In the genomic region with DNA sequence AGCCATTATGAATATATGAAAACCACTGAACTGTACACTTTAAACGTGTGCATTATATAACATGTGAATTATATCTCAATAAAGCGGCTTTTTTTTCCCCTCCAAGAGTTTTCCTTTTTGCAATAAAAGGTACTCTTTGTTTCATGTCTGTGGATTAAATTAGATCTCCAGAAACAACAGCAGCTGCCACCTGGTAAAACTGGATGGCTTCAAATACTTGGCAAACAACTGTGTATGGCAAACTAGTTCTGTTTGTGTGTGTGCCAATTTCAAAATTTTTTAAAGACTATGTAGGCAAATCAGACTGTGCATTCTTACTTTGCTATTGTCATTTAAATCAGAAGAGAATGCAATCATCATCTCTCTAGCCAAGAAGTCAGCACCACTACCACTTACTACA, we compare ENCODE assay signal across 22 mouse cellular contexts. TPM values are rescaled to one million over a fixed set of nuclear protein-coding genes. Genes with fewer than 3 reads are reported as not detected.
DNase-seq lines count a peak whose midpoint lies in the region; ATAC-seq lines count a peak whose summit lies in the region.
"Had no signal": no experiment of that assay in that cellular context is flagged by ENCODE, and none has a peak within 500 bp of the region (broad histone marks: within the 10 kb centered on the region; RNA-seq: fewer than 3 reads in every experiment).

No protein-coding gene starts in this region.

- no peaks in the 10 kb centered on the region for H3K36me3 ChIP-seq in embryonic facial prominence, embryonic 14.5 days (ENCODE audit: control insufficient read depth, insufficient read depth, low read length)
- peaks cover 19% of the 10 kb centered on the region for H3K36me3 ChIP-seq in embryonic facial prominence, embryonic 10.5 days (replicated peaks)
- no peaks in the 10 kb centered on the region for H3K36me3 ChIP-seq in midbrain, embryonic 11.5 days (ENCODE audit: control insufficient read depth, insufficient read depth, low read length)
- H3K36me3 ChIP-seq: embryonic facial prominence, embryonic 15.5 days; heart, embryonic 15.5 days had no signal

- H3K4me3 ChIP-seq in embryonic facial prominence, embryonic 14.5 days (ENCODE audit: low read depth, low read length): no peak overlapping the region
- no peak overlapping the region for H3K4me3 ChIP-seq in embryonic facial prominence, embryonic 10.5 days
- H3K4me3 ChIP-seq in midbrain, embryonic 11.5 days (ENCODE audit: low read depth, low read length): no peak overlapping the region
- H3K4me3 ChIP-seq: embryonic facial prominence, embryonic 15.5 days; erythroblast, embryonic 14.5 days; heart, adult 2 months; heart, embryonic 15.5 days; hindbrain, embryonic 10.5 days had no signal

- no peak overlapping the region for H3K4me2 ChIP-seq in embryonic facial prominence, embryonic 14.5 days (ENCODE audit: low read depth, low read length)
- no peak overlapping the region for H3K4me2 ChIP-seq in midbrain, embryonic 11.5 days
- H3K4me2 ChIP-seq: embryonic facial prominence, embryonic 15.5 days; heart, embryonic 11.5 days; heart, embryonic 15.5 days; hindbrain, embryonic 14.5 days had no signal

- no peak overlapping the region for H3K27ac ChIP-seq in embryonic facial prominence, embryonic 14.5 days (replicated peaks; ENCODE audit: low read depth, low read length)
- H3K27ac ChIP-seq in embryonic facial prominence, embryonic 10.5 days (replicated peaks): no peak overlapping the region
- no peak overlapping the region for H3K27ac ChIP-seq in midbrain, embryonic 11.5 days (ENCODE audit: low read depth, low read length)
- H3K27ac ChIP-seq: embryonic facial prominence, embryonic 15.5 days; heart, adult 2 months; heart, embryonic 15.5 days; hindbrain, embryonic 10.5 days; hindbrain, embryonic 14.5 days had no signal

- H3K9ac ChIP-seq in embryonic facial prominence, embryonic 14.5 days (ENCODE audit: low read depth, low read length): no peak overlapping the region
- H3K9ac ChIP-seq in midbrain, embryonic 11.5 days (ENCODE audit: low read length): no peak overlapping the region
- H3K9ac ChIP-seq: embryonic facial prominence, embryonic 15.5 days; heart, embryonic 15.5 days; hindbrain, embryonic 14.5 days had no signal

- WGBS in embryonic facial prominence, embryonic 14.5 days: 80% methylated on average over 2 of the region's 2 CpGs
- 87% methylated on average over 2 of the region's 2 CpGs for WGBS in embryonic facial prominence, embryonic 10.5 days
- WGBS in midbrain, embryonic 11.5 days: 85% methylated on average over 2 of the region's 2 CpGs

- no peaks in the 10 kb centered on the region for H3K27me3 ChIP-seq in embryonic facial prominence, embryonic 14.5 days (replicated peaks; ENCODE audit: control insufficient read depth, insufficient read depth, low read length)
- no peaks in the 10 kb centered on the region for H3K27me3 ChIP-seq in embryonic facial prominence, embryonic 10.5 days (replicated peaks; ENCODE audit: low read depth, poor library complexity, severe bottlenecking)
- H3K27me3 ChIP-seq in midbrain, embryonic 11.5 days (ENCODE audit: control insufficient read depth, insufficient read depth, low read length): no peaks in the 10 kb centered on the region
- H3K27me3 ChIP-seq: embryonic facial prominence, embryonic 15.5 days; heart, embryonic 15.5 days had no signal

- DNase-seq in embryonic facial prominence, embryonic 14.5 days (ENCODE audit: low spot score): peak; percentile 16
- DNase-seq in embryonic facial prominence, embryonic 10.5 days (ENCODE audit: low spot score): no peak
- peak; percentile 23 for DNase-seq in heart, adult 11 months
- no peak for DNase-seq in heart, postnatal 36 days
- peak; percentile 59 for DNase-seq in layer of hippocampus, adult 9-11 months
- DNase-seq in layer of hippocampus, postnatal 10 days (ENCODE audit: low spot score in 2 of 2): no peak
- no peak for DNase-seq in midbrain, embryonic 11.5 days (ENCODE audit: low spot score, missing footprints)
- DNase-seq: adrenal gland, postnatal 10 days; B cell, adult 2 months; cerebellum, adult 18-20 months; cerebellum, adult 9-11 months; cerebellum, postnatal 36 days; gastrocnemius, postnatal 10 days; heart, adult 2 months; heart, postnatal 14 days had no signal

- intact Hi-C loops in heart, postnatal 36 days (cut with DNase I): no loop called here

- no peaks in the 10 kb centered on the region for H3K9me3 ChIP-seq in embryonic facial prominence, embryonic 14.5 days (ENCODE audit: control insufficient read depth, low read length)
- H3K9me3 ChIP-seq in embryonic facial prominence, embryonic 10.5 days: no peaks in the 10 kb centered on the region
- H3K9me3 ChIP-seq in midbrain, embryonic 11.5 days (ENCODE audit: control insufficient read depth, low read length): no peaks in the 10 kb centered on the region
- H3K9me3 ChIP-seq: embryonic facial prominence, embryonic 15.5 days; heart, embryonic 15.5 days; hindbrain, embryonic 10.5 days had no signal

- ATAC-seq in embryonic facial prominence, embryonic 14.5 days (ENCODE audit: low read depth): no peak
- ATAC-seq in midbrain, embryonic 11.5 days (ENCODE audit: low FRiP score): no peak

- H3K4me1 ChIP-seq in embryonic facial prominence, embryonic 14.5 days (ENCODE audit: control insufficient read depth, insufficient read depth, low read length): no peaks in the 10 kb centered on the region
- H3K4me1 ChIP-seq in embryonic facial prominence, embryonic 10.5 days: no peaks in the 10 kb centered on the region
- H3K4me1 ChIP-seq in midbrain, embryonic 11.5 days (ENCODE audit: control insufficient read depth, insufficient read depth, low read length): no peaks in the 10 kb centered on the region
- H3K4me1 ChIP-seq: embryonic facial prominence, embryonic 15.5 days had no signal

RNA-seq across cellular contexts. Expression of a gene that starts 19.0 kb away (rescaled TPM):
- 7.7 and 8.8 TPM in 2 replicates for polyA plus RNA-seq in embryonic facial prominence, embryonic 14.5 days (2014; fragmentation: Nextera tagmentation; extraction: Ambion mirVana)
- 13.4 and 15.2 TPM in 2 replicates for polyA plus RNA-seq in embryonic facial prominence, embryonic 10.5 days (2016; fragmentation: Nextera tagmentation; extraction: Ambion mirVana)
- 10 to 100 TPM; 20.9 to 21.1 TPM for total RNA-seq in heart, postnatal 36 days (2021)
- total RNA-seq in layer of hippocampus, postnatal 10 days (2021): 10 to 100 TPM; 27.8 to 29.2 TPM
- polyA plus RNA-seq in midbrain, embryonic 11.5 days (2014; fragmentation: Nextera tagmentation; extraction: Ambion mirVana): 14.2 and 14.3 TPM in 2 replicates

RNA-seq across cellular contexts. Expression of a gene that starts 34.4 kb away (rescaled TPM):
- polyA plus RNA-seq in embryonic facial prominence, embryonic 14.5 days (2014; fragmentation: Nextera tagmentation; extraction: Ambion mirVana): 22.8 and 53.2 TPM in 2 replicates
- 0.26 and 0.71 TPM in 2 replicates for polyA plus RNA-seq in embryonic facial prominence, embryonic 10.5 days (2016; fragmentation: Nextera tagmentation; extraction: Ambion mirVana)
- total RNA-seq in heart, postnatal 36 days (2021): under 1 TPM; 0.92 to 1.00 TPM
- under 1 TPM in 1 of 2 experiments, not detected in 1; 0.39 TPM for total RNA-seq in layer of hippocampus, postnatal 10 days (2021)
- polyA plus RNA-seq in midbrain, embryonic 11.5 days (2014; fragmentation: Nextera tagmentation; extraction: Ambion mirVana): 0.26 TPM in 1 of 2 replicates, not detected in the other
- polyA plus RNA-seq: erythroblast, embryonic 14.5 days; forebrain, embryonic 11.5 days; hindbrain, embryonic 14.5 days had no signal

RNA-seq across cellular contexts. Expression of a gene that starts 46.3 kb away (rescaled TPM):
- 46.2 and 52.2 TPM in 2 replicates for polyA plus RNA-seq in embryonic facial prominence, embryonic 14.5 days (2014; fragmentation: Nextera tagmentation; extraction: Ambion mirVana)
- polyA plus RNA-seq in embryonic facial prominence, embryonic 10.5 days (2016; fragmentation: Nextera tagmentation; extraction: Ambion mirVana): 0.50 and 0.54 TPM in 2 replicates
- 100 to 1,000 TPM; 111 to 118 TPM for total RNA-seq in heart, postnatal 36 days (2021)
- under 1 TPM; 0.21 to 0.29 TPM for total RNA-seq in layer of hippocampus, postnatal 10 days (2021)
- polyA plus RNA-seq in midbrain, embryonic 11.5 days (2014; fragmentation: Nextera tagmentation; extraction: Ambion mirVana): 0.14 and 0.22 TPM in 2 replicates
- polyA plus RNA-seq: erythroblast, embryonic 14.5 days had no signal

RNA-seq across cellular contexts. Expression of a gene that starts 52.2 kb away (rescaled TPM):
- 78.2 and 80.5 TPM in 2 replicates for polyA plus RNA-seq in embryonic facial prominence, embryonic 14.5 days (2014; fragmentation: Nextera tagmentation; extraction: Ambion mirVana)
- polyA plus RNA-seq in embryonic facial prominence, embryonic 10.5 days (2016; fragmentation: Nextera tagmentation; extraction: Ambion mirVana): 117 and 120 TPM in 2 replicates
- 100 to 1,000 TPM in 1 of 2 experiments, 10 to 100 TPM in 1; 97.8 to 104 TPM for total RNA-seq in heart, postnatal 36 days (2021)
- total RNA-seq in layer of hippocampus, postnatal 10 days (2021): 100 to 1,000 TPM; 108 to 109 TPM
- 74.3 and 74.7 TPM in 2 replicates for polyA plus RNA-seq in midbrain, embryonic 11.5 days (2014; fragmentation: Nextera tagmentation; extraction: Ambion mirVana)

Comparison
In these comparisons a context has a peak if more than half of its experiments do, and no peak if none do; other contexts are left out.
1. DNase-seq: peak in embryonic facial prominence, embryonic 14.5 days (single experiment), heart, adult 11 months (single experiment) and layer of hippocampus, adult 9-11 months (single experiment); none in embryonic facial prominence, embryonic 10.5 days (single experiment), heart, postnatal 36 days (0 of 2), layer of hippocampus, postnatal 10 days (0 of 2) and midbrain, embryonic 11.5 days (single experiment).
2. RNA of a gene that starts 34.4 kb away (polyA plus RNA-seq): 22.8 to 53.2 TPM in embryonic facial prominence, embryonic 14.5 days; 0.26 to 0.71 TPM in embryonic facial prominence, embryonic 10.5 days and 0.26 TPM in midbrain, embryonic 11.5 days; every median in the first group is over 10 times any median in the second.
3. RNA of a gene that starts 46.3 kb away (polyA plus RNA-seq): 46.2 to 52.2 TPM in embryonic facial prominence, embryonic 14.5 days; 0.50 to 0.54 TPM in embryonic facial prominence, embryonic 10.5 days and 0.14 to 0.22 TPM in midbrain, embryonic 11.5 days; every median in the first group is over 10 times any median in the second.